Mouse (Mus musculus): ENCODE results near the gene Ndufs4. TPM values are rescaled to one million over a fixed set of nuclear protein-coding genes. Genes with fewer than 3 reads are reported as not detected.
"Not testable (repeated sequence)": the region's sequence is repeated elsewhere in the genome, so short reads cannot be mapped to it uniquely, and the experiment has no call there.

Gene Ndufs4
- polyA plus RNA-seq, 1 experiment: 161 TPM

- Histone ChIP-seq H3K4me3 (replicated peaks; ENCODE audit: insufficient read depth, low read depth, low read length) (no peak overlapping the region), H3K27ac (ENCODE audit: insufficient read depth, low read length) (no peak overlapping the region), H3K27me3 (ENCODE audit: control insufficient read depth, insufficient read depth, low read length) (no peaks in the 10 kb centered on the region), H3K4me1 (ENCODE audit: control insufficient read depth, insufficient read depth, low read length) (peaks cover 3% of the 10 kb centered on the region)
- TF ChIP-seq POLR2A (IDR thresholded peaks at IDR 0.05; ENCODE audit: borderline replicate concordance, insufficient read depth, low read length) (no peak), CTCF (IDR thresholded peaks at IDR 0.05; ENCODE audit: borderline replicate concordance, insufficient read depth, low read depth, low read length) (no peak)
- no peak for DNase-seq
- 96% methylated on average over 1 of the region's 1 CpGs for WGBS
Measured at GRCm38 (mm10) chr13:114289411-114289810, 98.6 kb downstream of the Ndufs4 start.

- 92% methylated on average over 3 of the region's 3 CpGs for WGBS
- DNase-seq: no peak
- TF ChIP-seq CTCF (IDR thresholded peaks at IDR 0.05; ENCODE audit: borderline replicate concordance, insufficient read depth, low read depth, low read length) (no peak), POLR2A (IDR thresholded peaks at IDR 0.05; ENCODE audit: borderline replicate concordance, insufficient read depth, low read length) (no peak)
Measured at GRCm38 (mm10) chr13:114288511-114288910, 99.5 kb downstream of the Ndufs4 start.

GRCm38 (mm10) chr13:114278690-114279089, 109.4 kb downstream of the Ndufs4 start:
- not testable (repeated sequence) for H3K27ac ChIP-seq (ENCODE audit: insufficient read depth, low read length); H3K27me3 ChIP-seq (ENCODE audit: control insufficient read depth, insufficient read depth, low read length); DNase-seq; H3K4me3 ChIP-seq (replicated peaks; ENCODE audit: insufficient read depth, low read depth, low read length); H3K4me1 ChIP-seq (ENCODE audit: control insufficient read depth, insufficient read depth, low read length)
- 100% methylated on average over 2 of the region's 2 CpGs for WGBS

More at GRCm38 (mm10) chr13:114288511-114288910, 99.5 kb downstream of the Ndufs4 start:
- Histone ChIP-seq H3K4me3 (replicated peaks; ENCODE audit: insufficient read depth, low read depth, low read length) (no peak overlapping the region), H3K4me1 (ENCODE audit: control insufficient read depth, insufficient read depth, low read length) (peaks cover 3% of the 10 kb centered on the region), H3K27me3 (ENCODE audit: control insufficient read depth, insufficient read depth, low read length) (no peaks in the 10 kb centered on the region), H3K27ac (ENCODE audit: insufficient read depth, low read length) (no peak overlapping the region)

- H3K4me3 ChIP-seq (replicated peaks; ENCODE audit: insufficient read depth, low read depth, low read length): no peak overlapping the region
- no peaks in the 10 kb centered on the region for H3K27me3 ChIP-seq (ENCODE audit: control insufficient read depth, insufficient read depth, low read length)
- 96% methylated on average over 5 of the region's 5 CpGs for WGBS
Measured at GRCm38 (mm10) chr13:114277277-114277676, 110.8 kb downstream of the Ndufs4 start.

GRCm38 (mm10) chr13:114271410-114272105, 116.5 kb downstream of the Ndufs4 start:
- WGBS: 81% methylated on average over 16 of the region's 16 CpGs
- no peaks in the 10 kb centered on the region for H3K4me1 ChIP-seq (ENCODE audit: control insufficient read depth, insufficient read depth, low read length)
- H3K27ac ChIP-seq (ENCODE audit: insufficient read depth, low read length): no peak overlapping the region
- TF ChIP-seq CTCF (IDR thresholded peaks at IDR 0.05; ENCODE audit: borderline replicate concordance, insufficient read depth, low read depth, low read length) (no peak), POLR2A (IDR thresholded peaks at IDR 0.05; ENCODE audit: borderline replicate concordance, insufficient read depth, low read length) (no peak)
- H3K27me3 ChIP-seq (ENCODE audit: control insufficient read depth, insufficient read depth, low read length): no peaks in the 10 kb centered on the region
- DNase-seq: no peak
- H3K4me3 ChIP-seq (replicated peaks; ENCODE audit: insufficient read depth, low read depth, low read length): no peak overlapping the region

More at GRCm38 (mm10) chr13:114277277-114277676, 110.8 kb downstream of the Ndufs4 start:
- TF ChIP-seq POLR2A (IDR thresholded peaks at IDR 0.05; ENCODE audit: borderline replicate concordance, insufficient read depth, low read length) (no peak), CTCF (IDR thresholded peaks at IDR 0.05; ENCODE audit: borderline replicate concordance, insufficient read depth, low read depth, low read length) (no peak)
- H3K4me1 ChIP-seq (ENCODE audit: control insufficient read depth, insufficient read depth, low read length): no peaks in the 10 kb centered on the region
- no peak overlapping the region for H3K27ac ChIP-seq (ENCODE audit: insufficient read depth, low read length)
- no peak for DNase-seq

- no peak overlapping the region for H3K4me3 ChIP-seq (replicated peaks; ENCODE audit: insufficient read depth, low read depth, low read length)
- no peaks in the 10 kb centered on the region for H3K4me1 ChIP-seq (ENCODE audit: control insufficient read depth, insufficient read depth, low read length)
- DNase-seq: no peak
- H3K27me3 ChIP-seq (ENCODE audit: control insufficient read depth, insufficient read depth, low read length): no peaks in the 10 kb centered on the region
- 94% methylated on average over 9 of the region's 9 CpGs for WGBS
- no peak for TF ChIP-seq CTCF (IDR thresholded peaks at IDR 0.05; ENCODE audit: borderline replicate concordance, insufficient read depth, low read depth, low read length)
- TF ChIP-seq POLR2A (IDR thresholded peaks at IDR 0.05; ENCODE audit: borderline replicate concordance, insufficient read depth, low read length): no peak
- H3K27ac ChIP-seq (ENCODE audit: insufficient read depth, low read length): no peak overlapping the region
Measured at GRCm38 (mm10) chr13:114267741-114268140, 120.3 kb downstream of the Ndufs4 start.

- H3K27ac ChIP-seq (ENCODE audit: insufficient read depth, low read length): no peak overlapping the region
- DNase-seq: no peak
- no peak overlapping the region for H3K4me3 ChIP-seq (replicated peaks; ENCODE audit: insufficient read depth, low read depth, low read length)
- WGBS: 61% methylated on average over 7 of the region's 7 CpGs
- TF ChIP-seq CTCF (IDR thresholded peaks at IDR 0.05; ENCODE audit: borderline replicate concordance, insufficient read depth, low read depth, low read length) (no peak), POLR2A (IDR thresholded peaks at IDR 0.05; ENCODE audit: borderline replicate concordance, insufficient read depth, low read length) (no peak)
- H3K4me1 ChIP-seq (ENCODE audit: control insufficient read depth, insufficient read depth, low read length): no peaks in the 10 kb centered on the region
- H3K27me3 ChIP-seq (ENCODE audit: control insufficient read depth, insufficient read depth, low read length): no peaks in the 10 kb centered on the region
Measured at GRCm38 (mm10) chr13:114260486-114261205, 127.4 kb downstream of the Ndufs4 start.

GRCm38 (mm10) chr13:114254697-114255096, 133.4 kb downstream of the Ndufs4 start:
- 87% methylated on average over 10 of the region's 10 CpGs for WGBS
- no peak overlapping the region for H3K27ac ChIP-seq (ENCODE audit: insufficient read depth, low read length)
- no peak for TF ChIP-seq CTCF (IDR thresholded peaks at IDR 0.05; ENCODE audit: borderline replicate concordance, insufficient read depth, low read depth, low read length)
- TF ChIP-seq POLR2A (IDR thresholded peaks at IDR 0.05; ENCODE audit: borderline replicate concordance, insufficient read depth, low read length): no peak
- H3K27me3 ChIP-seq (ENCODE audit: control insufficient read depth, insufficient read depth, low read length): no peaks in the 10 kb centered on the region
- no peaks in the 10 kb centered on the region for H3K4me1 ChIP-seq (ENCODE audit: control insufficient read depth, insufficient read depth, low read length)
- no peak for DNase-seq
- no peak overlapping the region for H3K4me3 ChIP-seq (replicated peaks; ENCODE audit: insufficient read depth, low read depth, low read length)

Other genes starting within 250 kb of the Ndufs4 start
- gene Fst, start 70.7 kb upstream of the Ndufs4 start, polyA plus RNA-seq (2012; rRNA removed): 0.30 and 0.79 TPM in 2 replicates